ENCODE assay signal across 13 mouse cellular contexts in genomic region chr11:107108892-107109291, GRCm38 (mm10). TPM values are rescaled to one million over a fixed set of nuclear protein-coding genes. Genes with fewer than 3 reads are reported as not detected.
DNase-seq lines count a peak whose midpoint lies in the region; ATAC-seq and TF ChIP-seq lines count a peak whose summit lies in the region.
"Had no signal": no experiment of that assay in that cellular context is flagged by ENCODE, and none has a peak within 500 bp of the region (broad histone marks: within the 10 kb centered on the region; RNA-seq: fewer than 3 reads in every experiment).

No protein-coding gene starts in this region.

- peaks cover 3% of the 10 kb centered on the region; the same call in 1 of the 2 replicates for H3K36me3 ChIP-seq in liver, adult 2 months (ENCODE audit: control insufficient read depth, insufficient read depth, low read length)
- H3K36me3 ChIP-seq in liver, embryonic 12.5 days = peaks cover 43% of the 10 kb centered on the region
- peaks cover 13 to 46% of the 10 kb centered on the region in 2 experiments for H3K36me3 ChIP-seq in CH12.LX (replicated peaks in 1 of 2; ENCODE audit: control insufficient read depth in 1 of 2, insufficient read depth in 1 of 2, low read length in 1 of 2)

- H3K27ac ChIP-seq in liver, adult 2 months (replicated peaks; ENCODE audit: insufficient read depth, low read depth, low read length) = no peak overlapping the region
- H3K27ac ChIP-seq in liver, embryonic 12.5 days = no peak overlapping the region
- H3K27ac ChIP-seq in CH12.LX (ENCODE audit: insufficient read depth, low read depth) = no peak overlapping the region
- H3K27ac ChIP-seq: forebrain, embryonic 15.5 days; limb, embryonic 12.5 days had no signal

- no peaks in the 10 kb centered on the region for H3K27me3 ChIP-seq in liver, adult 2 months (ENCODE audit: control insufficient read depth, insufficient read depth, low read length)
- H3K27me3 ChIP-seq in liver, embryonic 12.5 days (replicated peaks) = no peaks in the 10 kb centered on the region
- H3K27me3 ChIP-seq in CH12.LX (replicated peaks) = no peaks in the 10 kb centered on the region
- H3K27me3 ChIP-seq: forebrain, embryonic 15.5 days; limb, embryonic 12.5 days had no signal

- in situ Hi-C loops in CH12.LX (cut with MboI; ENCODE audit: low pct_ligation_motif_present, low pct_unique_long_range_greater_than_20kb, low sequenced_read_pairs) = loop anchor here (5.0 kb wide), 1 partner anchor 33 kb away; no protein-coding TSS in a partner anchor

- H3K79me2 ChIP-seq in liver, adult 2 months (ENCODE audit: control insufficient read depth, insufficient read depth, low read length) = peaks cover 34% of the 10 kb centered on the region; the same call in 1 of the 2 replicates
- peaks cover 40% of the 10 kb centered on the region for H3K79me2 ChIP-seq in CH12.LX (replicated peaks; ENCODE audit: control insufficient read depth, extremely low read depth, insufficient read depth, poor library complexity, severe bottlenecking)

- no peaks in the 10 kb centered on the region for H3K9me3 ChIP-seq in liver, embryonic 12.5 days (replicated peaks)
- no peaks in the 10 kb centered on the region for H3K9me3 ChIP-seq in CH12.LX (replicated peaks; ENCODE audit: low read length)
- H3K9me3 ChIP-seq: forebrain, embryonic 15.5 days; limb, embryonic 12.5 days had no signal

- TF ChIP-seq EP300 in CH12.LX (IDR thresholded peaks at IDR 0.05; ENCODE audit: low read length) = no peak

- 77% methylated on average over 2 of the region's 2 CpGs for WGBS in liver, adult 2 months
- 87% methylated on average over 2 of the region's 2 CpGs for WGBS in liver, embryonic 12.5 days (ENCODE audit: insufficient replicate concordance)

- DNase-seq in liver, adult 2 months (ENCODE audit: extremely low read depth, low read depth, low spot score) = peak; percentile 27
- peak; percentile 34 to 42 for DNase-seq in B cell, adult 2 months
- peak; percentile 58 for DNase-seq in CH12.LX (ENCODE audit: extremely low read depth)
- DNase-seq in ovary, postnatal 14 days (ENCODE audit: low spot score) = no peak
- DNase-seq: heart, postnatal 36 days; kidney, adult 18-20 months; layer of hippocampus, adult 9-11 months; right cerebral cortex, adult 18-20 months had no signal

- ATAC-seq in liver, embryonic 12.5 days = no peak
- 0 out of 2 replicates have a peak, but pooled peaks have one; percentile 28 for ATAC-seq in common myeloid progenitor, adult 5-6 weeks (replicated peaks; ENCODE audit: low read depth, poor library complexity, severe bottlenecking)
- no peak for ATAC-seq in erythroblast, adult 5-6 weeks (replicated peaks; ENCODE audit: low FRiP score, poor library complexity, severe bottlenecking)
- ATAC-seq: forebrain, embryonic 15.5 days had no signal

- no peak overlapping the region for H3K9ac ChIP-seq in liver, adult 2 months (ENCODE audit: low read depth, low read length)
- H3K9ac ChIP-seq in liver, embryonic 12.5 days = no peak overlapping the region
- H3K9ac ChIP-seq in CH12.LX (ENCODE audit: insufficient read depth, low read depth) = no peak overlapping the region
- H3K9ac ChIP-seq: forebrain, embryonic 15.5 days; limb, embryonic 12.5 days had no signal

- peak; percentile 48 for TF ChIP-seq RAD21 in CH12.LX (IDR thresholded peaks at IDR 0.05; ENCODE audit: low read depth, low read length)

- no peak overlapping the region for H3K4me2 ChIP-seq in liver, embryonic 12.5 days
- no peak overlapping the region for H3K4me2 ChIP-seq in CH12.LX (ENCODE audit: insufficient read depth, low read depth, poor library complexity, severe bottlenecking)
- H3K4me2 ChIP-seq: forebrain, embryonic 15.5 days; limb, embryonic 12.5 days had no signal

- no peak for TF ChIP-seq POLR2A in liver, adult 2 months (IDR thresholded peaks at IDR 0.05; ENCODE audit: extremely low read depth, insufficient read depth, low read length)
- TF ChIP-seq POLR2A in CH12.LX (IDR thresholded peaks at IDR 0.05; ENCODE audit: low read depth, low read length) = no peak

- peak; percentile 59 for TF ChIP-seq CTCF in liver, adult 2 months (IDR thresholded peaks at IDR 0.05; ENCODE audit: low read depth, low read length)
- peak; percentile 29 to 70; a peak in 3 of 4 replicates for TF ChIP-seq CTCF in CH12.LX (conservative IDR thresholded peaks at IDR 0.05 in 1 of 2, IDR thresholded peaks at IDR 0.05 in 1 of 2; ENCODE audit: low read depth in 2 of 2, low read length in 2 of 2)

- dilution Hi-C loops in CH12.LX (cut with MboI; ENCODE audit: extremely low pct_ligation_motif_present, extremely low pct_unique_long_range_greater_than_20kb, low sequenced_read_pairs) = no loop called here

- peaks cover 6% of the 10 kb centered on the region for H3K4me1 ChIP-seq in liver, adult 2 months (ENCODE audit: control insufficient read depth, insufficient read depth, low read length)
- peaks cover 42% of the 10 kb centered on the region for H3K4me1 ChIP-seq in liver, embryonic 12.5 days
- peaks cover 11 to 64% of the 10 kb centered on the region in 2 experiments for H3K4me1 ChIP-seq in CH12.LX (ENCODE audit: control insufficient read depth in 1 of 2, insufficient read depth in 2 of 2)

- no peak overlapping the region for H3K4me3 ChIP-seq in liver, adult 2 months (ENCODE audit: insufficient read depth, low read depth, low read length)
- no peak overlapping the region for H3K4me3 ChIP-seq in liver, embryonic 12.5 days
- H3K4me3 ChIP-seq in CH12.LX (replicated peaks in 1 of 3; ENCODE audit: low read depth in 2 of 3, low read length in 2 of 3, poor library complexity in 1 of 3) = no peak overlapping the region
- H3K4me3 ChIP-seq: forebrain, embryonic 15.5 days; limb, embryonic 12.5 days had no signal

TF ChIP-seq in CH12.LX, 34 proteins besides CTCF, POLR2A, EP300 and RAD21:
- no peak for TF ChIP-seq POLR2AphosphoS2 (IDR thresholded peaks at IDR 0.05; ENCODE audit: low read depth, low read length)
- peak; percentile 32 for TF ChIP-seq SMC3 (IDR thresholded peaks at IDR 0.05; ENCODE audit: low read depth, low read length)

RNA-seq across cellular contexts. Expression of gene Bptf, which starts 23.0 kb away (rescaled TPM):
- 15.0 and 16.2 TPM in 2 replicates for total RNA-seq in liver, adult 2 months (2014; rRNA removed)
- 5.6 and 7.6 TPM in 2 replicates for polyA plus RNA-seq in liver, adult 2 months (2012; rRNA removed)
- 12.6 and 12.7 TPM in 2 replicates for polyA plus RNA-seq in liver, embryonic 12.5 days (2016; fragmentation: Nextera tagmentation; extraction: Ambion mirVana)
- 28.0 and 29.6 TPM in 2 replicates for total RNA-seq in CH12.LX (2012; rRNA removed)
- 22.1 and 22.2 TPM in 2 replicates for total RNA-seq in CH12.LX (2014; rRNA removed)
- 55.6 and 63.9 TPM in 2 replicates for polyA plus RNA-seq in CH12.LX (2012; ENCODE audit: insufficient read length, low read depth)
- 58.5 and 82.2 TPM in 2 replicates for total RNA-seq in common myeloid progenitor, adult 5-6 weeks (2017)
- 30.4 and 37.8 TPM in 2 replicates for total RNA-seq in erythroblast, adult 5-6 weeks (2015; ENCODE audit: low replicate concordance)
- total RNA-seq in erythroblast, adult 5-6 weeks (2017; ENCODE audit: low replicate concordance) = 34.2 and 41.3 TPM in 2 replicates
